Mouse (Mus musculus) A20 (cell line): ENCODE results near the gene Mpo.
A peak's percentile ranks its signal among the peaks of the same experiment; 100 is the strongest.

Experiments
- DNase-seq: peaks from one replicate; pipeline ENCODE4 v3.0.0-alpha.2; 2011; ENCODE audit warnings: low read depth, low spot score

The Mpo gene

GRCm38 (mm10) chr11:87805448-87805847, 12.1 kb downstream of the Mpo start:
- peak; percentile 55 for DNase-seq

- no peak for DNase-seq
Observed at GRCm38 (mm10) chr11:87807433-87807832, 14.1 kb downstream of the Mpo start.

- no peak for DNase-seq
Observed at GRCm38 (mm10) chr11:87808236-87808635, 14.9 kb downstream of the Mpo start.

GRCm38 (mm10) chr11:87811396-87811795, 18.0 kb downstream of the Mpo start:
- DNase-seq = peak; percentile 20

GRCm38 (mm10) chr11:87814831-87815230, 21.4 kb downstream of the Mpo start:
- DNase-seq = no peak

- peak; percentile 62 for DNase-seq
Observed at GRCm38 (mm10) chr11:87816707-87817442, 23.5 kb downstream of the Mpo start.

- DNase-seq = no peak
Observed at GRCm38 (mm10) chr11:87817443-87817773, 24.0 kb downstream of the Mpo start.

GRCm38 (mm10) chr11:87821502-87821901, 28.1 kb downstream of the Mpo start:
- DNase-seq = no peak

- DNase-seq = no peak
Observed at GRCm38 (mm10) chr11:87828239-87828900, 35.0 kb downstream of the Mpo start, which contains the start of gene Lpo. TSS of gene Lpo (minus strand) at chr11:87828289.

GRCm38 (mm10) chr11:87840676-87841075, 47.3 kb downstream of the Mpo start:
- peak; percentile 88 for DNase-seq

GRCm38 (mm10) chr11:87841436-87841835, 48.1 kb downstream of the Mpo start:
- peak; percentile 88 for DNase-seq

- no peak for DNase-seq
Observed at GRCm38 (mm10) chr11:87846968-87847600, 53.7 kb downstream of the Mpo start.

GRCm38 (mm10) chr11:87847884-87848283, 54.5 kb downstream of the Mpo start:
- no peak for DNase-seq

GRCm38 (mm10) chr11:87852690-87853596, 59.6 kb downstream of the Mpo start, which contains the start of gene Mks1:
TSS of gene Mks1 (plus strand) at chr11:87853215.
- peak; percentile 96 for DNase-seq

GRCm38 (mm10) chr11:87853597-87853954, 60.2 kb downstream of the Mpo start:
- peak; percentile 77 for DNase-seq
